Mouse (Mus musculus) embryonic facial prominence, embryonic 15.5 days (tissue): ENCODE measurements around the gene Minpp1. TPM values are rescaled to one million over a fixed set of nuclear protein-coding genes. Genes with fewer than 3 reads are reported as not detected.

Source experiments
- ATAC-seq: fragments of 200-750 bp; cut with Nextera tagmentation; 2 replicates; pipeline ENCODE4 v1.8.0; 2017; ENCODE audit warnings: low read depth, moderate TSS enrichment; ENCODE audit not compliant: insufficient number of reproducible peaks, low FRiP score, low TSS enrichment
- H3K27ac ChIP-seq: fragments of 300-500 bp; sonication (generic); replicated peaks from 2 replicates; pipeline ENCODE4 v1.5.1; 2015; ENCODE audit warnings: mild to moderate bottlenecking, inconsistent platforms
- H3K27me3 ChIP-seq: fragments of 300-500 bp; sonication (generic); 2 replicates; pipeline ENCODE4 v1.6.1; 2015; ENCODE audit warnings: inconsistent platforms
- H3K36me3 ChIP-seq: fragments of 300-500 bp; sonication (generic); 2 replicates; pipeline ENCODE4 v1.6.1; 2015; ENCODE audit warnings: mild to moderate bottlenecking, inconsistent platforms
- H3K4me1 ChIP-seq: fragments of 300-500 bp; sonication (generic); 2 replicates; pipeline ENCODE4 v1.6.1; 2015; ENCODE audit warnings: inconsistent platforms
- H3K4me2 ChIP-seq: fragments of 300-500 bp; sonication (generic); replicated peaks from 2 replicates; pipeline ENCODE4 v1.6.1; 2015; ENCODE audit warnings: mild to moderate bottlenecking, inconsistent platforms
- H3K4me3 ChIP-seq: fragments of 300-500 bp; sonication (generic); replicated peaks from 2 replicates; pipeline ENCODE4 v1.5.1; 2015; ENCODE audit warnings: mild to moderate bottlenecking, inconsistent platforms
- H3K9ac ChIP-seq: fragments of 300-500 bp; sonication (generic); 2 replicates; pipeline ENCODE4 v1.6.1; 2015; ENCODE audit warnings: inconsistent platforms
- H3K9me3 ChIP-seq: fragments of 300-500 bp; sonication (generic); replicated peaks from 2 replicates; pipeline ENCODE4 v1.6.1; 2016; ENCODE audit warnings: inconsistent platforms
- WGBS: fragments of 180-500 bp; shearing (Covaris S2); methylation state at CpG from one replicate; pipeline ENCODE4 v1.1.7; 2015; 5-methylcytosine and 5-hydroxymethylcytosine counted together
- polyA plus RNA-seq: library from polyadenylated mRNA; unstranded; fragments of >200 nt; fragmentation: Nextera tagmentation; extraction: Ambion mirVana; gene quantifications from 2 replicates; pipeline ENCODE4 v1.2.1, GENCODE M21; 2015

Gene Minpp1
- polyA plus RNA-seq, 1 experiment from 2014 or later = 62.4 TPM

DNA sequence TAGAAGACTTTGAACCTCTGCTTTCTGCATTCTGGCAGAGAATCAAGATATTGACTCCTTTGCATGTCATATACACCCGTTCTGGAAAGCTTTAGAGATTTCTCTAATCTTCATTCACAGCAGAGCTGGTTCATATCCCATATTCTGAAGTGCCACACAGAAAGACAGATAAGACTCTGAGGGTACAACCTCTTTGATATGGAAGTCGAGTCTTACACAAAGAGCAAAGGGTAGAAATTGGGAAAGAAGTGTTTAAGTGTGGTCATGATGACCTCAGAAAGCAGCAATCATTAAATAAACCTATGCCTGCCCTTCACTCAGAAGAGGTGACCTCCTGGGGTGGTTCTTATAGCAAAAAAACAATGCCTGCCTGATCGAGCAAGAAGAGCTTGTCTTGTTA is 43.2 kb downstream of the Minpp1 start:
- 69% methylated on average over 3 of the region's 3 CpGs for whole genome bisulfite sequencing
- no peak overlapping the region for H3K4me2 ChIP-seq
- no peak overlapping the region for H3K27ac ChIP-seq
- H3K27me3 ChIP-seq = no peaks in the 10 kb centered on the region
- no peaks in the 10 kb centered on the region for H3K36me3 ChIP-seq
- H3K9me3 ChIP-seq = no peaks in the 10 kb centered on the region
- no peak for ATAC-seq
- peaks cover 7% of the 10 kb centered on the region; the same call in 1 of the 2 replicates for H3K4me1 ChIP-seq
- H3K9ac ChIP-seq = no peak overlapping the region
- no peak overlapping the region for H3K4me3 ChIP-seq

DNA sequence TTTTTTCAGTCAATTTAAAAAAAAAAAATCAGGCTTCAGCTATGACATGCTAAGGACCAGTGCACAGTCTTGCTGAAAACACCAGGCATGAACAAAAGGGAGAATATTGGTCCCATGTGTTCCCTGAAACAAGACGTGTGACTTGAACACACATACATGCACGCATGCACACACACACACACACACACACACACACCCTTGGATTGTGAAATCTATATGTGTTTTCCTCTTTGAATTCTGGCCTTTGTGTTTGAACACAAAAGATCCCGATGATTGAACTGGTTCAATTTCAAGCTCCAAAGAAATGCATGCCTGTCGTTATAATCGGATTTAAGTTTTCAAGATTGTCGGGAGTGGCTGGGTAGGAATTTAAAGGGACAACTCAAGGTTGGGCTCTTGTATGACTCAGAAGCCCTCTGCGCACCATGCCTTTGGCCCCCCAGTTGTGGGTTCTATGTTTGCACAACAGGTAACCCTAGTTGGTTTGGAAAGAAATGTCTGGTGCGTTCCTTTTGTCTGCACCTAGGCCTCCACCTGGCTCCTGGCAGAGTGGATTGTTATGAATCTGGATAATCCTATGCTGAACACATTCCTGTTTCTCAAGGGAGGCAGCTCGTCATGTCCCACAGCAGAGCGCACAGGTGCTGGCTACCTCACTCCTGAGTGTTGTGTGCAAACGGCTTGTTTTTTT is 43.8 kb downstream of the Minpp1 start:
- Histone ChIP-seq H3K9ac (no peak overlapping the region), H3K4me3 (no peak overlapping the region), H3K27me3 (no peaks in the 10 kb centered on the region), H3K36me3 (no peaks in the 10 kb centered on the region), H3K27ac (no peak overlapping the region), H3K4me2 (no peak overlapping the region), H3K9me3 (no peaks in the 10 kb centered on the region), H3K4me1 (peaks cover 2% of the 10 kb centered on the region; the same call in 1 of the 2 replicates)
- WGBS = 57% methylated on average over 11 of the region's 11 CpGs
- peak; percentile 43; the same call in 1 of the 2 replicates for ATAC-seq

DNA sequence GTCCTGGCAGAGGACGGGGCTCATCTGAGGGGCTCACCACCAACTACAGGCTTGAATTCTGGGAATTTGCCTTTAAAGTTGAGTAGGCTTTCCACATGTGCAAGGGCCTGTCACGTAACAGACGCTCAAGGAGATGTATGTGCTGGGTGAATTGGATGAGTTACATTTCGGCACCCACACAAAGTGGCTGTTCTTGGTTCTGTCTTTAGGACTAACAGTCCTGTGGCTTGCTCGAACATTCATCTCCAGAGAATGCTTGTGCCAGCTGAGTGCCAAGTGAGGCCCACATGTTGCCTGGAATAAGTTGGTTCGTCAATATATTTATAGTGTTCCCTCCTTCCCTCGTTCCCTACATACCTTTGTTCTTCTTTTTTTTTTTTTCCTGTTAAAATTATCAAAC is 44.7 kb downstream of the Minpp1 start:
- Histone ChIP-seq H3K9ac (no peak overlapping the region), H3K9me3 (no peaks in the 10 kb centered on the region), H3K4me2 (no peak overlapping the region), H3K4me3 (no peak overlapping the region), H3K27ac (no peak overlapping the region; the same call in 1 of the 2 replicates), H3K27me3 (no peaks in the 10 kb centered on the region), H3K36me3 (no peaks in the 10 kb centered on the region), H3K4me1 (no peaks in the 10 kb centered on the region)
- WGBS = 72% methylated on average over 7 of the region's 7 CpGs
- no peak for ATAC-seq

DNA sequence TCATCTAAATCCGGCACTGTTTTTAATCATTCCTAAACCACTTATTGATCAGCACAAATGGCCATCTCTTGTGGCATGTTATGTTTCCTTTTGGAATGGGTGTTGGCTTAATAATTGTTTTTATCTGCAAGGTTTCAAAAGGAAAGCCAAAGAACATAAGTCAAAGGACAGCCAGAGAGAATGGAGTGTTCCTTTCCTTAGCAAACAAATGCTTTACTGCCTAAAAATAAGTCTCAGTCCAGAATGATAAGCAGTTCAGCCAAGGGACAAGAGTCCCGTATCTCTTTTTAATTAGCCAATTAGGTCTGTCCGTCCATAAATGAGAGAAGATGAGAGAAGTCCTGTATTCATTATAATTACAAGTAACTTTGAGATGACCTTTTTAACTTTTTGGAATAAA is 46.8 kb downstream of the Minpp1 start:
- Histone ChIP-seq H3K4me3 (no peak overlapping the region), H3K36me3 (no peaks in the 10 kb centered on the region), H3K27ac (no peak overlapping the region), H3K4me2 (no peak overlapping the region), H3K4me1 (no peaks in the 10 kb centered on the region), H3K9ac (no peak overlapping the region), H3K9me3 (no peaks in the 10 kb centered on the region), H3K27me3 (no peaks in the 10 kb centered on the region)
- WGBS = 57% methylated on average over 3 of the region's 3 CpGs
- no peak for ATAC-seq

DNA sequence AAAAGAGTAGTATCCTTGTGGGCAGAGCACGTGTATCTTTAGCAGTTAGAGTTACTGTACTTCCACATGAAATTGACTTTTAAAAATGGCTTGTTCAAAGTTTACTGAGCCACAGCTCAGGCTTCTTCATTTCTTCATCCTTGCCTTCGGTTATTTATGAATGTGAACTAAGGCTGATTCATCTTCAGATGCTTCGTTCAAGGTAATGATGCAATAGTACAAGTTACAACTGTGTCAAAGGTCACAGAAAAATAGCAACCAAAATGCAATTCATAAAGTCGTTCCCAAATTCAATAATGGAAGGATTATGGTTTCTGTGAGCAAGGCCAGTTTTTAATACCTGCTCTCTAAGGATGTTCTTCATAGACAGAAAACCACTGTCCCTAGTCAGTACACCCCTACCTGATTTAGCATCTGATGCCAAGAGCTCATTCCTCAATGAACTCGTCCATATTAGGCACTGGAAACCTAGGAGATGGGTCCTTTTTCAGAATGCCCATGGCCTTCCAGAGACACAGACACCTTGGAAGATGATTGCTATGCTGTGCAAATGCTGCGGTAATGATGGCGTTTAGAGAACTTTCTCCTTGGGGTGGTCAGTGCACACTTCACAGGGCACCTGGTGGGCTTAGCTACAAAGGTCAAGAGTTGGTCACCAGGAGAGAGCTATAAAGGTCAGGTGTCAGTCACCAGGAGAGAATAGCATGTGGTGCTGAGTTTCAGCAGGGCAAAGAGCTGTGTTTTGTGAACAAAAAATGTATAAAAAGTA is 47.4 kb downstream of the Minpp1 start:
- no peak overlapping the region for H3K9ac ChIP-seq
- 78% methylated on average over 7 of the region's 7 CpGs for WGBS
- H3K27ac ChIP-seq = no peak overlapping the region
- H3K4me3 ChIP-seq = no peak overlapping the region
- ATAC-seq = no peak
- no peaks in the 10 kb centered on the region for H3K27me3 ChIP-seq
- H3K9me3 ChIP-seq = no peaks in the 10 kb centered on the region
- H3K4me1 ChIP-seq = no peaks in the 10 kb centered on the region
- H3K4me2 ChIP-seq = no peak overlapping the region
- H3K36me3 ChIP-seq = no peaks in the 10 kb centered on the region

DNA sequence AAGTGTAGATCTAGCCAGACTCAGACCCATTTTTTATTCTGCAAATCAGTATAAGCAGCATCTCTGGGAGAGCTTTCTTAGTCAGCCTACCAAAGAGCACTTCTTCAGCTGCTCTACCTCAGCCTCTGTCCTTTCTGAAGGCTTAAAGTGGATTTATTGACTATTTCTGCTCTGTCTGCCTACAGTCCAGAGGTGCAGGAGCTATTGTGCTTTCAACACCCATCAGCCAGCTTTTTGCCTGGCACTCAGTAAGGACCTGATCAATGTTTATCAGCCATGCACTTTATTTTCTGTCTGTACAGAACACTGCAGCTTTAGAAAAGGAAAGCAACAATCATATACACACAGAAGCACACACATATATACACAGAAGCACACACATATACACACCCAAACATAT is 49.3 kb downstream of the Minpp1 start:
- H3K4me1 ChIP-seq = no peaks in the 10 kb centered on the region
- ATAC-seq = no peak
- H3K36me3 ChIP-seq = no peaks in the 10 kb centered on the region

DNA sequence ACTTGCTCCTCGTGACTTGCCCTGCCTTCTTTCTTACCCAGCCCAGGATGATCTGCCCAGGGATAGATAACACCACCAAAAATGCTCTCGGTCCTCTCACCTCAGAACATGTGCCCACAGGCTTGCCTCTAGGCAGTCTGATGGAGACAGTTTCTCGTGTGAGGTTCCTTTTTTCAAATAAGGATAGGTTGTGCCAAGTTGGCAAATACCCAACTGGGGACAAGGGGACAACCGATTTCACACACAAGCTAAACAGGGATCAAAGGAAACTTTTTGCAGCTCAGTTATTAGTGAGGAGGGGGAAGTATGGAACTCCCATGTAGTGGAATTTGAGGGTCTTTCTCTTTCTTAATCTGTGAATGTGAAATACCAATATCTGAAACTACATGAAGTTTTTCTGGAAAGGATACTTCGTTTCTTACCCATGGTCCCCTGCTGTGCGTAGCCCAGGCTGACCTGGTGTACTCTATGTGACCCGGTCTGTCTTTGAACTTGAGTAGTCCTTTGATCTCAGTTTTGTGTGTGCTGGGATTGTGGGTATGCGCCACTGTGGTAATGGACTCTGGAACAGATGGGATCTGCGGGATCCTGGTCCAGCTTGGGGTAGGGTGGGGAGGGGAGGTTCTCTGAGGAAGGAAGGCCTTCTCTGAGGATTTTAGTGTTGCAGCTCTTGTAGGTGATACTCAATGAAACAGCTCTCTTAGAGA is 57.4 kb downstream of the Minpp1 start:
- no peaks in the 10 kb centered on the region for H3K36me3 ChIP-seq
- WGBS = 72% methylated on average over 9 of the region's 9 CpGs

More for the DNA sequence above, 49.3 kb downstream of the Minpp1 start:
- no peak overlapping the region for H3K27ac ChIP-seq
- no peak overlapping the region for H3K4me3 ChIP-seq
- H3K27me3 ChIP-seq = no peaks in the 10 kb centered on the region
- H3K9me3 ChIP-seq = no peaks in the 10 kb centered on the region
- H3K4me2 ChIP-seq = no peak overlapping the region
- H3K9ac ChIP-seq = no peak overlapping the region

DNA sequence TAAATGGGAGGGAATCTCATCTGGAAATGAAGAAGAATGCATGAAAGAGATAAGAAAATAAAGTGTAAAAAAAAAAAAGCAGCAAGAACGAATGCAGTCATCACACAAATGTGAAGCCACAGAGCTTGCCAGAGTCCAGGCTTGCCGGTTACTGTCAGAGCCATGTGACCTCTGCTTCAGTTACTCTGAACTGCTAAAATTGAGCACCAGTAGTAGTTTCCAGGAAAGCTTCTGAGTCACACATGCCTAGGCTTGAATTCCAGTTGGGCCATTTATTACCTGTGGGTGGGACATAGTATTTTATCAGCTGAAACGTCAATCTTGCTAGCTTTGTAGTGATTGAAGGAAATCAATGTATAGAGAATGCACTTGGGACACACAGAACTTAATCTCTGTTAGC is 61.8 kb downstream of the Minpp1 start:
- no peak overlapping the region for H3K4me2 ChIP-seq
- H3K9ac ChIP-seq = no peak overlapping the region
- no peak overlapping the region for H3K4me3 ChIP-seq
- no peak for ATAC-seq
- H3K27ac ChIP-seq = no peak overlapping the region
- H3K9me3 ChIP-seq = no peaks in the 10 kb centered on the region
- H3K27me3 ChIP-seq = no peaks in the 10 kb centered on the region
- 66% methylated on average over 3 of the region's 3 CpGs for WGBS
- H3K36me3 ChIP-seq = no peaks in the 10 kb centered on the region
- H3K4me1 ChIP-seq = no peaks in the 10 kb centered on the region

More for the DNA sequence above, 57.4 kb downstream of the Minpp1 start:
- Histone ChIP-seq H3K4me2 (no peak overlapping the region), H3K27me3 (no peaks in the 10 kb centered on the region), H3K4me1 (no peaks in the 10 kb centered on the region), H3K27ac (no peak overlapping the region), H3K9me3 (no peaks in the 10 kb centered on the region), H3K4me3 (no peak overlapping the region), H3K9ac (no peak overlapping the region)
- ATAC-seq = no peak

DNA sequence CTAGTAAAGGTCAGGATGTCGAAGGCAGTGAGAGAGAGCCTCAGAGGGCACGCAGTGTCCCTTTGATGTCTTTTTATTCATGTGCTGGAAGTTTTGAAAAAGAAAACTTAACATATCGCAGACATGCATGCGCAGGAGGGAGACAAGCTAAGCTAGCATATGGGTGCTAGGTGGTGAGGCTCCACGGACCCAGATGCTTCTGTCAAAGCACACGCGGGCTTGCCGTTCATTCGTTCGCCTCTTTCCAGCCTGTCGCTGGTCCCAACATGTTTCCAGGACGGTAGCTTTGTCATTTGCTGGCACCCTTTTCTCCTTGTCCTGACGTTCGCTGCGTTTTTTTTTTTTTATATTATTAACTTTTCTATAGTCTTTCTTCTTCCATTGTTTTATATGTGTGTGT is 62.6 kb downstream of the Minpp1 start:
- no peaks in the 10 kb centered on the region for H3K9me3 ChIP-seq
- no peaks in the 10 kb centered on the region for H3K27me3 ChIP-seq
- no peak overlapping the region for H3K27ac ChIP-seq
- no peak for ATAC-seq
- no peak overlapping the region for H3K4me3 ChIP-seq
- H3K36me3 ChIP-seq = no peaks in the 10 kb centered on the region
- no peak overlapping the region for H3K4me2 ChIP-seq
- no peak overlapping the region for H3K9ac ChIP-seq
- no peaks in the 10 kb centered on the region for H3K4me1 ChIP-seq
- WGBS = 70% methylated on average over 15 of the region's 15 CpGs

DNA sequence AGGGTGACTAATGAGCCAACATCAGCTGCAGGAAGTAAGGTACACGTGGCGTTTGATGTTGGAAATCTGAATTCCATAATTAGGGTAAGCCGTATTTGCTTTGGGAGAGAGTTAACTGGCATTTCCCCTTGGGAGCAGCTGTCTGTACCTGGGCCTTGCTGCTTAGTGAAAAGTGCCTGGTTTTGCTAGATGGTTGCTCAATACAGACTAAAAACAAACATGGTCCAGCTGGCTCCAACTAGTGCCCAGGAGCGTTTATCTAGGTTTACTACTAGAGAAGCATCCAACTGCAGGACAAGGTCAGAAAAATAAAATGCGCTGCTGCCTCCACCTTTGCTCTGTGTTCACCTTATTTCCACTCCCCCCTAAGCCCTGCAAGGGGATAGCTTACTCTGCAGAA is 64.9 kb downstream of the Minpp1 start:
- Histone ChIP-seq H3K4me1 (peaks cover 6% of the 10 kb centered on the region; the same call in 1 of the 2 replicates), H3K9ac (no peak overlapping the region), H3K4me2 (no peak overlapping the region), H3K27me3 (no peaks in the 10 kb centered on the region), H3K27ac (no peak overlapping the region), H3K4me3 (no peak overlapping the region), H3K36me3 (no peaks in the 10 kb centered on the region), H3K9me3 (no peaks in the 10 kb centered on the region)
- ATAC-seq = no peak
- 38% methylated on average over 5 of the region's 5 CpGs for WGBS

DNA sequence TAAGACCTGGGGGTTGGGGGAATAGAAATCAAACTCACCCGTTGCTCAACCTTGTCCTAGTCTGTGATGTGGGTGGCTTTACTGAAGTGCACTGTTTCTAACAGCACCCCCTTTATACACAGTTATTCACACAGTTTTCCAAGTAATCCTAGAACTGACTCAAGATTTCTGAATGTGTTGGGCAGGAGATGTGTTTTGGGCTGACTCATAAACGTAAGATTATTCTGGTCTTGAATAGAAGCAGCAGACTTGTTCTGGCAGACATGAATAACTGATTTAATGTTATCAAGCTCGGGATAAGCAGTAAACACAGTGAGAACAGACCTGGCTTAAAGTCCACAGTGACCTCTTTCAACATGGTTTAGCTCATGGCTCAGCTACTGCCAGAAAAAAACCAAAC is 65.9 kb downstream of the Minpp1 start:
- no peak overlapping the region for H3K4me2 ChIP-seq
- ATAC-seq = no peak
- H3K9me3 ChIP-seq = no peaks in the 10 kb centered on the region
- H3K27ac ChIP-seq = no peak overlapping the region
- H3K4me3 ChIP-seq = no peak overlapping the region
- WGBS = 44% methylated on average over 3 of the region's 3 CpGs
- H3K4me1 ChIP-seq = peaks cover 7% of the 10 kb centered on the region; the same call in 1 of the 2 replicates
- H3K27me3 ChIP-seq = no peaks in the 10 kb centered on the region
- H3K36me3 ChIP-seq = no peaks in the 10 kb centered on the region
- H3K9ac ChIP-seq = no peak overlapping the region
